Mouse (Mus musculus) heart, embryonic 14.5 days (tissue): ENCODE results near the gene Fads3. TPM values are rescaled to one million over a fixed set of nuclear protein-coding genes. Genes with fewer than 3 reads are reported as not detected.

Experiments used
- ATAC-seq: fragments of 200-750 bp; cut with Nextera tagmentation; 2 replicates; pipeline ENCODE4 v1.8.0; 2017; ENCODE audit warnings: low read depth, moderate TSS enrichment; ENCODE audit not compliant: insufficient number of reproducible peaks, insufficient read depth, low FRiP score
- H3K27ac ChIP-seq, 2 experiments: fragments of 200-500 bp in 1 of 2; fragments of 300-500 bp in 1 of 2; sonication (generic) in 1 of 2; replicated peaks in 1 of 2; 2 replicates each; pipeline ENCODE4 v1.5.1; 2012 to 2014; ENCODE audit warnings: low read depth in 2 of 2, low read length in 2 of 2, control low read depth in 1 of 2, mild to moderate bottlenecking in 1 of 2, mixed read lengths in 1 of 2; ENCODE audit not compliant: control insufficient read depth in 1 of 2, insufficient read depth in 1 of 2
- H3K27me3 ChIP-seq: fragments of 300-500 bp; sonication (generic); 2 replicates; pipeline ENCODE4 v1.6.1; 2014; ENCODE audit warnings: mild to moderate bottlenecking, low read length, control low read depth; ENCODE audit not compliant: control insufficient read depth, insufficient read depth
- H3K36me3 ChIP-seq: fragments of 300-500 bp; sonication (generic); 2 replicates; pipeline ENCODE4 v1.6.1; 2014; ENCODE audit warnings: mild to moderate bottlenecking, control low read depth, low read length, mixed read lengths; ENCODE audit not compliant: control insufficient read depth, insufficient read depth
- H3K4me1 ChIP-seq, 2 experiments: fragments of 200-500 bp in 1 of 2; fragments of 300-500 bp in 1 of 2; sonication (generic) in 1 of 2; 2 replicates each; pipeline ENCODE4 v1.6.1; 2012 to 2014; ENCODE audit warnings: low read length in 2 of 2, control low read depth in 1 of 2, mixed read lengths in 1 of 2; ENCODE audit not compliant: control insufficient read depth in 2 of 2, insufficient read depth in 2 of 2
- H3K4me2 ChIP-seq: fragments of 300-500 bp; sonication (generic); 2 replicates; pipeline ENCODE4 v1.6.1; 2014; ENCODE audit warnings: mild to moderate bottlenecking, low read length
- H3K4me3 ChIP-seq, 2 experiments: fragments of 200-500 bp in 1 of 2; fragments of 300-500 bp in 1 of 2; sonication (generic) in 1 of 2; 2 replicates each; pipeline ENCODE4 v1.5.1; 2012 to 2014; ENCODE audit warnings: low read length in 2 of 2, mild to moderate bottlenecking in 2 of 2, control low read depth in 1 of 2, low read depth in 1 of 2, moderate library complexity in 1 of 2; ENCODE audit not compliant: control insufficient read depth in 1 of 2, insufficient read depth in 1 of 2
- H3K9ac ChIP-seq: fragments of 300-500 bp; sonication (generic); 2 replicates; pipeline ENCODE4 v1.6.1; 2014; ENCODE audit warnings: mild to moderate bottlenecking, low read length
- H3K9me3 ChIP-seq: fragments of 300-500 bp; sonication (generic); 2 replicates; pipeline ENCODE4 v1.6.1; 2016; ENCODE audit warnings: low read length, control low read depth; ENCODE audit not compliant: control insufficient read depth
- WGBS: fragments of 180-500 bp; shearing (Covaris S2); extraction: QIAGEN DNeasy Blood & Tissue Kit; methylation state at CpG from one replicate; pipeline ENCODE4 v1.1.7; 2014; 5-methylcytosine and 5-hydroxymethylcytosine counted together
- polyA plus RNA-seq: library from polyadenylated mRNA; unstranded; fragments of >200 nt; fragmentation: Nextera tagmentation; extraction: Ambion mirVana; gene quantifications from 2 replicates; pipeline ENCODE4 v1.2.1, GENCODE M21; 2014

Fads3 gene
- polyA plus RNA-seq, 1 experiment from 2014 or later: 32.5 TPM

DNA sequence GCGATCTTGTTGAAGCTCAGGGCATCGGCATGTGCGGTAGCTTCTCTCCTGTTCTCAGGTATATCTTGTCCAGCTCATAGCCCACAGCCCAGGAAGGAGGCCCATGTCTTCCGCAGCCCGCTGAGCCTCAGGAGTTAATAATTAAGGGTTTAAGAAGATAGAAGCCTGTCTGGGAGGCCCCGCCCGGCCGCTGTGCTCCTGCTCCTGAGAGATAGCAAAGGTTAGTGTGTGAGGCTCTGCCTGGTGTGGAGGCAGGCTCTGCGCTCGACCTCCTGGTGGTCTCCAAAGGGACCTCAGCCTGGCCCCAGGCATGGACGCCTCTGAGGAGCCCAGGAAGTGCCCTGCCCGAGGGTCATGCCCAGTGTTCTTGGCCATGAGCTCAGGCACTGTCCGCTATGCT is 26.5 kb upstream of the Fads3 start:
- Histone ChIP-seq H3K27me3 (no peaks in the 10 kb centered on the region), H3K36me3 (no peaks in the 10 kb centered on the region), H3K27ac (peak overlapping the region in 1 of 2 experiments; percentile 88; a peak in 3 of 4 replicates), H3K4me2 (0 out of 2 replicates have a peak overlapping the region, but pooled peaks have one; percentile 16), H3K4me3 (no peak overlapping the region), H3K4me1 (peaks cover 31 to 51% of the 10 kb centered on the region in 2 experiments), H3K9ac (peak overlapping the region; percentile 23; the same call in 1 of the 2 replicates), H3K9me3 (no peaks in the 10 kb centered on the region)
- ATAC-seq: no peak
- 63% methylated on average over 13 of the region's 13 CpGs for WGBS

DNA sequence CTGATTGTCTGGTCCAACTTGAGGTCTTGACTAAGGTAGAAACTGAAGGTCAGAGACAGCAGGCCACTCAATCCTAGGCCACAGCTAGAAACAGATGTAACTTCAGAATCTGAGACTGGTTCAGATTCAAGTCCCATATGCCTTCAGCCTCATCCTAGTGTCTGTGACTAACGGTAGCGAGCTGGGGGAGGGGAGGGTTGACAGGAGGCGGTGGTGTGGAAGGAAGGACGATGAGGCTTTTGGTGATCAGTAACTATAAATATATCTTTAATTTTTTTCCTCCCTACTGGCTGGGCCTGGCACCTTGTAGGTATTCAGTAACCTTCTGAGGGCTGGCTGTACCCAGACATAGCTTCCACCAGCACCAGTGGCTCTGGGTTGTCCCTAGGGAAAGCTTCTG is 25.9 kb upstream of the Fads3 start:
- peaks cover 31 to 51% of the 10 kb centered on the region in 2 experiments for H3K4me1 ChIP-seq
- no peak overlapping the region for H3K4me3 ChIP-seq
- 52% methylated on average over 4 of the region's 4 CpGs for WGBS
- H3K27me3 ChIP-seq: no peaks in the 10 kb centered on the region
- no peak for ATAC-seq
- no peaks in the 10 kb centered on the region for H3K9me3 ChIP-seq
- H3K27ac ChIP-seq: peak overlapping the region in 1 of 2 experiments; percentile 31; a peak in 1 of 4 replicates
- H3K36me3 ChIP-seq: no peaks in the 10 kb centered on the region
- H3K9ac ChIP-seq: no peak overlapping the region
- no peak overlapping the region for H3K4me2 ChIP-seq

DNA sequence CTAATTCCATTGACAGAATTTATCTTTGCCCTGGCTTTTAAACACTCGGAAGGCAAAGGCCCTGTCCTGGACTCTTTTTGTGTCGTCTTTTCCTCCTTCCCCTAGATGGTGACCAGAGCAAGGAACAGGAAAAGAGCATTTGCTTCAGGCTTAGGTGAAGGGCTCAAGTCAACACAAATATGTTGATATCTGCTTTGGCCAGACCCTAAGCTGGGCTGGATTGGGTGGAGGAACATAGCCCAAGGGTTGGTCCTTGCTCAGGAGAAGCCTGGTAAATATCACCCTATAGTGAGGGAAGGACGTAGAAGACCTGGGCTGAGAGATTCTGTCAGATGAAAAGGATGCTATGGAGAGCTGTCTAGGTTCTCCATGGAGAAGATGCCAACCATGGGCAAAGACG is 25.2 kb upstream of the Fads3 start:
- ATAC-seq: no peak
- Histone ChIP-seq H3K9ac (no peak overlapping the region), H3K4me2 (no peak overlapping the region), H3K9me3 (no peaks in the 10 kb centered on the region), H3K27ac (peak overlapping the region in 1 of 2 experiments; percentile 31; a peak in 1 of 4 replicates), H3K4me3 (no peak overlapping the region), H3K27me3 (no peaks in the 10 kb centered on the region), H3K36me3 (no peaks in the 10 kb centered on the region), H3K4me1 (peaks cover 31 to 55% of the 10 kb centered on the region in 2 experiments)
- 74% methylated on average over 4 of the region's 4 CpGs for WGBS

DNA sequence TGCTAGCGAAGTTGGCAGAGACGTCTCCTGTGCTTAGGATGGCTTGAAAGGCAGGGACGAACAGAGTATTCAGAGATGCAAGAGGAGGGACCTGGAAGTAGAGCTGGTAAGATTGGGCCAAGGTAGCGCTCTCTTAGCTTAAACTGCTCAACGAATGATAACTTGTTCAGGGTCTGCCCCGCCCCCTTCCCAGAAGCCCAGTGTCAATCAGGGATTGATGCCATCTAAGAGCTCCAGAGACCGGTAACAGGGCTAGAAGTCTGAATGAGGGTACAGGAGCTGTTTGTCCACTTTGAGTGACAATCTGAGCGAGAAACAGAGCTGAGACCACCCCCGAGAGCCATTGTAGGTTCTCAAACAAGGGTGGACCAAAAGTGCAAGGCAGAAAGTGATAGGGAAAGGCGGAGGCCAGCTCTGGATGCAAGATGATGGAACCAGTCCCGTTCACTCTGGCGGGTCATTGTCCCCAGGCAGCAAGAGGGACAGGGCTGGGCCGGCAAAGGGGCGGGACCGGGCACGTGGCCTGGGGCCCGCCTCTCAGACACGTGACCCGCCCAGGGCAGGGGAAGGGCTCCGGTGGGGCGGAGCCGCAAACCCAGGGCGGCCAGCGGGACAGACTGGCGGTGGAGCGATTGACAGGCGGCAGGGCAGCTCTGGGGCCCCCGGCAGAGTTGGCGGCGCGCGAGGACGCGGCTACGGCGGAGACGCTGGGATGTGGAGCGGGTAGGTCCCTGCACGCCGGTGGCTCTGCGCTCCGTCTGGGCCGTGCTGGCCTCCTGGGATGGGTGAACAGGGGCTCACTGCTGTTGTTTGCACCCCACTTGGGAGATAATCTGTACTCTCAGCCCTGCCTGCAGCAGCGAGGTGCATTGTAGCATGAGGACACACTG is 23.5 kb upstream of the Fads3 start:
- H3K9me3 ChIP-seq: no peaks in the 10 kb centered on the region
- peak; percentile 94 for ATAC-seq
- H3K4me2 ChIP-seq: peak overlapping the region; percentile 97
- no peaks in the 10 kb centered on the region for H3K27me3 ChIP-seq
- H3K4me1 ChIP-seq: peaks cover 30 to 54% of the 10 kb centered on the region in 2 experiments
- peak overlapping the region; percentile 58 to 68 for H3K4me3 ChIP-seq
- H3K9ac ChIP-seq: peak overlapping the region; percentile 82
- H3K27ac ChIP-seq: peak overlapping the region; percentile 37 to 73
- 6% methylated on average over 43 of the region's 44 CpGs for WGBS
- no peaks in the 10 kb centered on the region for H3K36me3 ChIP-seq

DNA sequence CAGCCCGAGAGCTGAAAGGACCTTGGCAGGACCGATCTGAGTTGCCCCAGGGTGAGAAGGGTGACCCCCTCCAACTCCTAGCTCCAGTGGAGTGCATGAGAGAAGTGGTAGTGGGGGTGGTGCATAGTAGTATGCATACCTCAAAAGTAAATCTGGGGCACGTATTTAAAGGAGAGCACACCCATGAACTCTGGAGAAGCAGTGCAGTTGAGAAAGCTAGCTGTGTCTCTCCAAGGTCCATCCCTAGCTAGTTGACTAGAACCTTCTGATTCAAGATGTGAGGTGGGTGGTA is 22.9 kb upstream of the Fads3 start:
- H3K9ac ChIP-seq: peak overlapping the region; percentile 82
- H3K36me3 ChIP-seq: no peaks in the 10 kb centered on the region
- H3K27me3 ChIP-seq: no peaks in the 10 kb centered on the region
- peak overlapping the region; percentile 58 to 68 for H3K4me3 ChIP-seq
- no peak for ATAC-seq
- peaks cover 25 to 52% of the 10 kb centered on the region in 2 experiments for H3K4me1 ChIP-seq
- 3% methylated on average over 3 of the region's 3 CpGs for WGBS
- H3K9me3 ChIP-seq: no peaks in the 10 kb centered on the region
- H3K4me2 ChIP-seq: peak overlapping the region; percentile 97
- H3K27ac ChIP-seq: peak overlapping the region; percentile 37 to 73

DNA sequence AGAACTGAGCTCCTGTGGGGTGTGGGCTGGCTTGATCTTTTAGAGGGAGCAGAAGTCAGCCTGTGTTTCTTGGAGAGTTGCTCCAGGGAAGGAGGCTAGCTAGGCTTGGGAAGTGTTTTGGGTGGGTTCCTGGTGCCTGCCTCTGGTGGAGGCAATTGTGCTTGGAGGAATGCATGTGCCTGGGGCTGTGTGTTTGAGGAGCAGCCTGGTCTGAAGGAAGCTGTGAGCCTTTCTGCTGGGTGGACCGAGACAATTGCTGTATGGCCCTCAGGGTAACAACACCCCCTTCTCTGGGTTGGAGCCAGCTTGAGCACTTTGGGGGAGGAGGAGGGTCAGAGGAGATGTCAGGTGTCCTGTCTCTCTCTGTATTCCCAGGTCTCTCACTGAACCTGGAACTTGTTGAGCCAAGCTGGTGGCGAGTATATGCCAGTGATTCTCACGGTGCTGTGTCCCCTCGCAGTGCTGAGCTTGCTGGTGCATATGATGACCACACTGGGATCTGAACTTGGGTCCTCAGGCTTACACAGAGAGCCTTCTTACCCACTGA is 22.1 kb upstream of the Fads3 start:
- H3K27ac ChIP-seq: 0 out of 4 replicates have a peak overlapping the region, but pooled peaks of 1 of the 2 experiments have one; percentile 17
- no peak for ATAC-seq
- no peaks in the 10 kb centered on the region for H3K9me3 ChIP-seq
- peak overlapping the region; percentile 58 to 68 for H3K4me3 ChIP-seq
- H3K4me2 ChIP-seq: peak overlapping the region; percentile 97
- peak overlapping the region; percentile 82 for H3K9ac ChIP-seq
- no peaks in the 10 kb centered on the region for H3K36me3 ChIP-seq
- WGBS: 71% methylated on average over 4 of the region's 4 CpGs
- peaks cover 23 to 51% of the 10 kb centered on the region in 2 experiments for H3K4me1 ChIP-seq
- H3K27me3 ChIP-seq: no peaks in the 10 kb centered on the region

DNA sequence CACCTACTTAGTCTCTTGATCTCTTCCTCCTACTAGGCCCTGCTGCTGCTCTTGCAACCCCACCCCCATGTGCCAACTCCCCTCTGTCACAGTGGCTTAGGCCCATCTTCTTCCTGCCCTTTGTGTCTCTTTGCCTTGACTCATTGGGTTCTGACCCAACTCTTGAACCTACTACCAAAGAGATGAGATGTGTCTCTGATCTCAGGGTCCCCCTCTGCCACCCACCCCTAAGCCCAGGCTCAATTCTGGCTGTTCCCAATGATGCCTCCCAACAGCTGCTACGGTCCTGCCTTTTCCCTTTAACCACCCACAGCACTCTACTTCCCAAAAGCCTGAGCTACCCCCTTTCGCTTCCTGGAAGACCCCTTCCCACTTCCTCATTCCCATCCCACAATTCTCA is 19.4 kb upstream of the Fads3 start:
- H3K4me1 ChIP-seq: peaks cover 30 to 57% of the 10 kb centered on the region in 2 experiments
- 78% methylated on average over 2 of the region's 2 CpGs for WGBS
- 0 out of 4 replicates have a peak overlapping the region, but pooled peaks of 1 of the 2 experiments have one; percentile 77 for H3K27ac ChIP-seq
- no peak for ATAC-seq
- peak overlapping the region; percentile 22; the same call in 1 of the 2 replicates for H3K4me2 ChIP-seq
- H3K27me3 ChIP-seq: no peaks in the 10 kb centered on the region
- no peaks in the 10 kb centered on the region for H3K9me3 ChIP-seq
- H3K9ac ChIP-seq: no peak overlapping the region
- H3K4me3 ChIP-seq: no peak overlapping the region
- H3K36me3 ChIP-seq: peaks cover under 1% of the 10 kb centered on the region; the same call in 1 of the 2 replicates
